Mouse (Mus musculus): Measurements from ENCODE around the gene Psmd13. TPM values are rescaled to one million over a fixed set of nuclear protein-coding genes. Genes with fewer than 3 reads are reported as not detected.

Gene Psmd13
- polyA plus RNA-seq, 1 experiment, result 96.6 TPM

GRCm38 (mm10) chr7:140844905-140845665, 36.7 kb upstream of the Psmd13 start, which contains the start of gene Scgb1c1:
TSS of gene Scgb1c1 (plus strand) at chr7:140845547.
- H3K27ac ChIP-seq (ENCODE audit: insufficient read depth, low read length), result no peak within 1 kb of the TSS
- TF ChIP-seq CTCF (IDR thresholded peaks at IDR 0.05; ENCODE audit: extremely low read depth, insufficient read depth, low read length) (peak; percentile 89), POLR2A (IDR thresholded peaks at IDR 0.05; ENCODE audit: extremely low read depth, insufficient read depth, low read length) (no peak)
- no peak within 1 kb of the TSS for H3K4me3 ChIP-seq (ENCODE audit: insufficient read depth, low read length)
- H3K4me1 ChIP-seq (ENCODE audit: control insufficient read depth, insufficient read depth, low read length), result no peaks in the 10 kb centered on the region

GRCm38 (mm10) chr7:140845683-140846082, 36.1 kb upstream of the Psmd13 start:
- no peak overlapping the region for H3K4me3 ChIP-seq (ENCODE audit: insufficient read depth, low read length)
- no peaks in the 10 kb centered on the region for H3K4me1 ChIP-seq (ENCODE audit: control insufficient read depth, insufficient read depth, low read length)
- no peak overlapping the region for H3K27ac ChIP-seq (ENCODE audit: insufficient read depth, low read length)
- TF ChIP-seq POLR2A (IDR thresholded peaks at IDR 0.05; ENCODE audit: extremely low read depth, insufficient read depth, low read length) (no peak), CTCF (IDR thresholded peaks at IDR 0.05; ENCODE audit: extremely low read depth, insufficient read depth, low read length) (no peak)

- no peak overlapping the region for H3K27ac ChIP-seq (ENCODE audit: insufficient read depth, low read length)
- no peaks in the 10 kb centered on the region for H3K4me1 ChIP-seq (ENCODE audit: control insufficient read depth, insufficient read depth, low read length)
- no peak overlapping the region for H3K4me3 ChIP-seq (ENCODE audit: insufficient read depth, low read length)
- no peak for TF ChIP-seq POLR2A (IDR thresholded peaks at IDR 0.05; ENCODE audit: extremely low read depth, insufficient read depth, low read length)
- TF ChIP-seq CTCF (IDR thresholded peaks at IDR 0.05; ENCODE audit: extremely low read depth, insufficient read depth, low read length), result no peak
Observed at GRCm38 (mm10) chr7:140846676-140847075, 35.1 kb upstream of the Psmd13 start.

GRCm38 (mm10) chr7:140847755-140848580, 33.8 kb upstream of the Psmd13 start, which contains the start of gene Odf3:
TSS of gene Odf3 (plus strand) at chr7:140847805.
- no peak within 1 kb of the TSS for H3K4me3 ChIP-seq (ENCODE audit: insufficient read depth, low read length)
- no peaks in the 10 kb centered on the region for H3K4me1 ChIP-seq (ENCODE audit: control insufficient read depth, insufficient read depth, low read length)
- TF ChIP-seq CTCF (IDR thresholded peaks at IDR 0.05; ENCODE audit: extremely low read depth, insufficient read depth, low read length) (no peak), POLR2A (IDR thresholded peaks at IDR 0.05; ENCODE audit: extremely low read depth, insufficient read depth, low read length) (no peak)
- H3K27ac ChIP-seq (ENCODE audit: insufficient read depth, low read length), result no peak within 1 kb of the TSS

GRCm38 (mm10) chr7:140848591-140848990, 33.2 kb upstream of the Psmd13 start:
- Histone ChIP-seq H3K4me3 (ENCODE audit: insufficient read depth, low read length) (no peak overlapping the region), H3K4me1 (ENCODE audit: control insufficient read depth, insufficient read depth, low read length) (no peaks in the 10 kb centered on the region), H3K27ac (ENCODE audit: insufficient read depth, low read length) (no peak overlapping the region)
- TF ChIP-seq POLR2A (IDR thresholded peaks at IDR 0.05; ENCODE audit: extremely low read depth, insufficient read depth, low read length) (no peak), CTCF (IDR thresholded peaks at IDR 0.05; ENCODE audit: extremely low read depth, insufficient read depth, low read length) (no peak)

GRCm38 (mm10) chr7:140851916-140852315, 29.9 kb upstream of the Psmd13 start:
- no peak overlapping the region for H3K4me3 ChIP-seq (ENCODE audit: insufficient read depth, low read length)
- peaks cover 4% of the 10 kb centered on the region; the same call in 1 of the 2 replicates for H3K4me1 ChIP-seq (ENCODE audit: control insufficient read depth, insufficient read depth, low read length)
- TF ChIP-seq POLR2A (IDR thresholded peaks at IDR 0.05; ENCODE audit: extremely low read depth, insufficient read depth, low read length) (no peak), CTCF (IDR thresholded peaks at IDR 0.05; ENCODE audit: extremely low read depth, insufficient read depth, low read length) (no peak)
- H3K27ac ChIP-seq (ENCODE audit: insufficient read depth, low read length), result no peak overlapping the region

GRCm38 (mm10) chr7:140853386-140853785, 28.4 kb upstream of the Psmd13 start:
- H3K4me1 ChIP-seq (ENCODE audit: control insufficient read depth, insufficient read depth, low read length), result peaks cover 4% of the 10 kb centered on the region; the same call in 1 of the 2 replicates

GRCm38 (mm10) chr7:140854483-140854882, 27.3 kb upstream of the Psmd13 start:
- H3K27ac ChIP-seq (ENCODE audit: insufficient read depth, low read length), result no peak overlapping the region
- H3K4me1 ChIP-seq (ENCODE audit: control insufficient read depth, insufficient read depth, low read length), result peaks cover 8% of the 10 kb centered on the region
- H3K4me3 ChIP-seq (ENCODE audit: insufficient read depth, low read length), result peak overlapping the region; percentile 87; the same call in 1 of the 2 replicates
- TF ChIP-seq POLR2A (IDR thresholded peaks at IDR 0.05; ENCODE audit: extremely low read depth, insufficient read depth, low read length) (no peak), CTCF (IDR thresholded peaks at IDR 0.05; ENCODE audit: extremely low read depth, insufficient read depth, low read length) (no peak)

More at GRCm38 (mm10) chr7:140853386-140853785, 28.4 kb upstream of the Psmd13 start:
- no peak for TF ChIP-seq CTCF (IDR thresholded peaks at IDR 0.05; ENCODE audit: extremely low read depth, insufficient read depth, low read length)
- no peak for TF ChIP-seq POLR2A (IDR thresholded peaks at IDR 0.05; ENCODE audit: extremely low read depth, insufficient read depth, low read length)
- Histone ChIP-seq H3K27ac (ENCODE audit: insufficient read depth, low read length) (no peak overlapping the region), H3K4me3 (ENCODE audit: insufficient read depth, low read length) (no peak overlapping the region)

- no peak for TF ChIP-seq POLR2A (IDR thresholded peaks at IDR 0.05; ENCODE audit: extremely low read depth, insufficient read depth, low read length)
- no peak for TF ChIP-seq CTCF (IDR thresholded peaks at IDR 0.05; ENCODE audit: extremely low read depth, insufficient read depth, low read length)
- no peak overlapping the region for H3K27ac ChIP-seq (ENCODE audit: insufficient read depth, low read length)
- peak overlapping the region; percentile 87 for H3K4me3 ChIP-seq (ENCODE audit: insufficient read depth, low read length)
- H3K4me1 ChIP-seq (ENCODE audit: control insufficient read depth, insufficient read depth, low read length), result peaks cover 8% of the 10 kb centered on the region
Observed at GRCm38 (mm10) chr7:140855181-140855580, 26.6 kb upstream of the Psmd13 start.

Data from cortical plate, adult 2 months (tissue).